Mouse (Mus musculus): ENCODE results near the gene Mrps23. TPM values are rescaled to one million over a fixed set of nuclear protein-coding genes. Genes with fewer than 3 reads are reported as not detected.

The Mrps23 gene
- polyA plus RNA-seq, 1 experiment from 2014 or later: 93.9 TPM

GRCm38 (mm10) chr11:88214881-88215831, 11.0 kb downstream of the Mrps23 start:
- Histone ChIP-seq H3K27ac (peak overlapping the region; percentile 86), H3K4me1 (replicated peaks) (peaks cover 31% of the 10 kb centered on the region), H3K9ac (peak overlapping the region; percentile 14; the same call in 1 of the 2 replicates), H3K27me3 (no peaks in the 10 kb centered on the region), H3K4me2 (peak overlapping the region; percentile 51), H3K36me3 (peaks cover 14% of the 10 kb centered on the region), H3K4me3 (peak overlapping the region; percentile 24), H3K9me3 (replicated peaks) (no peaks in the 10 kb centered on the region)
- WGBS: 38% methylated on average over 21 of the region's 21 CpGs
- peak; percentile 51 for ATAC-seq (replicated peaks; ENCODE audit: insufficient number of reproducible peaks, insufficient read depth, low FRiP score, low read depth)

GRCm38 (mm10) chr11:88216231-88216685, 12.1 kb downstream of the Mrps23 start:
- Histone ChIP-seq H3K9ac (peak overlapping the region; percentile 14), H3K9me3 (replicated peaks) (no peaks in the 10 kb centered on the region), H3K36me3 (peaks cover 3% of the 10 kb centered on the region; the same call in 1 of the 2 replicates), H3K27me3 (no peaks in the 10 kb centered on the region), H3K4me1 (replicated peaks) (peaks cover 31% of the 10 kb centered on the region), H3K4me3 (peak overlapping the region; percentile 24), H3K4me2 (peak overlapping the region; percentile 51), H3K27ac (peak overlapping the region; percentile 86; the same call in 1 of the 2 replicates)
- no peak for ATAC-seq (replicated peaks; ENCODE audit: insufficient number of reproducible peaks, insufficient read depth, low FRiP score, low read depth)
- WGBS: 18% methylated on average over 10 of the region's 10 CpGs

- Histone ChIP-seq H3K9me3 (replicated peaks) (no peaks in the 10 kb centered on the region), H3K4me3 (no peak overlapping the region), H3K4me2 (no peak overlapping the region), H3K27ac (no peak overlapping the region), H3K9ac (no peak overlapping the region), H3K27me3 (no peaks in the 10 kb centered on the region), H3K36me3 (no peaks in the 10 kb centered on the region), H3K4me1 (replicated peaks) (peaks cover 40% of the 10 kb centered on the region)
- WGBS: 56% methylated on average over 6 of the region's 6 CpGs
- no peak for ATAC-seq (replicated peaks; ENCODE audit: insufficient number of reproducible peaks, insufficient read depth, low FRiP score, low read depth)
These were observed 14.0 kb downstream of the Mrps23 start for GRCm38 (mm10) chr11:88218155-88218554.

GRCm38 (mm10) chr11:88218586-88218985, 14.4 kb downstream of the Mrps23 start:
- H3K36me3 ChIP-seq: no peaks in the 10 kb centered on the region
- no peak overlapping the region for H3K27ac ChIP-seq
- WGBS: 52% methylated on average over 7 of the region's 7 CpGs
- ATAC-seq (replicated peaks; ENCODE audit: insufficient number of reproducible peaks, insufficient read depth, low FRiP score, low read depth): no peak
- no peak overlapping the region for H3K9ac ChIP-seq
- no peak overlapping the region for H3K4me3 ChIP-seq
- no peaks in the 10 kb centered on the region for H3K9me3 ChIP-seq (replicated peaks)
- no peak overlapping the region for H3K4me2 ChIP-seq
- peaks cover 40% of the 10 kb centered on the region for H3K4me1 ChIP-seq (replicated peaks)
- no peaks in the 10 kb centered on the region for H3K27me3 ChIP-seq

- H3K9ac ChIP-seq: no peak overlapping the region
- H3K27ac ChIP-seq: no peak overlapping the region
- no peak overlapping the region for H3K4me2 ChIP-seq
- no peaks in the 10 kb centered on the region for H3K27me3 ChIP-seq
- peaks cover 10% of the 10 kb centered on the region; the same call in 1 of the 2 replicates for H3K4me1 ChIP-seq (replicated peaks)
- 82% methylated on average over 15 of the region's 15 CpGs for WGBS
- no peak for ATAC-seq (replicated peaks; ENCODE audit: insufficient number of reproducible peaks, insufficient read depth, low FRiP score, low read depth)
- H3K9me3 ChIP-seq (replicated peaks): no peaks in the 10 kb centered on the region
- H3K4me3 ChIP-seq: no peak overlapping the region
- H3K36me3 ChIP-seq: no peaks in the 10 kb centered on the region
These were observed 17.8 kb downstream of the Mrps23 start for GRCm38 (mm10) chr11:88221929-88222475.

GRCm38 (mm10) chr11:88227001-88227957, 23.1 kb downstream of the Mrps23 start:
- H3K9ac ChIP-seq: no peak overlapping the region
- H3K4me3 ChIP-seq: no peak overlapping the region
- ATAC-seq (replicated peaks; ENCODE audit: insufficient number of reproducible peaks, insufficient read depth, low FRiP score, low read depth): no peak
- 82% methylated on average over 17 of the region's 17 CpGs for WGBS
- no peaks in the 10 kb centered on the region for H3K9me3 ChIP-seq (replicated peaks)
- H3K4me2 ChIP-seq: no peak overlapping the region
- H3K27ac ChIP-seq: no peak overlapping the region
- H3K4me1 ChIP-seq (replicated peaks): peaks cover 6% of the 10 kb centered on the region; the same call in 1 of the 2 replicates
- no peaks in the 10 kb centered on the region for H3K27me3 ChIP-seq
- H3K36me3 ChIP-seq: no peaks in the 10 kb centered on the region

- ATAC-seq (replicated peaks; ENCODE audit: insufficient number of reproducible peaks, insufficient read depth, low FRiP score, low read depth): no peak
- no peaks in the 10 kb centered on the region for H3K27me3 ChIP-seq
- H3K36me3 ChIP-seq: no peaks in the 10 kb centered on the region
- no peak overlapping the region for H3K4me2 ChIP-seq
- peaks cover 16% of the 10 kb centered on the region for H3K4me1 ChIP-seq (replicated peaks)
- 77% methylated on average over 4 of the region's 4 CpGs for WGBS
- no peak overlapping the region for H3K4me3 ChIP-seq
- H3K27ac ChIP-seq: no peak overlapping the region
- H3K9ac ChIP-seq: no peak overlapping the region
- no peaks in the 10 kb centered on the region for H3K9me3 ChIP-seq (replicated peaks)
These were observed 27.1 kb downstream of the Mrps23 start for GRCm38 (mm10) chr11:88231213-88231790.

- Histone ChIP-seq H3K9ac (no peak overlapping the region), H3K27ac (0 out of 2 replicates have a peak overlapping the region, but pooled peaks have one; percentile 12), H3K4me1 (replicated peaks) (peaks cover 16% of the 10 kb centered on the region), H3K27me3 (no peaks in the 10 kb centered on the region), H3K4me3 (no peak overlapping the region), H3K36me3 (no peaks in the 10 kb centered on the region), H3K4me2 (no peak overlapping the region), H3K9me3 (replicated peaks) (no peaks in the 10 kb centered on the region)
- ATAC-seq (replicated peaks; ENCODE audit: insufficient number of reproducible peaks, insufficient read depth, low FRiP score, low read depth): 0 out of 2 replicates have a peak, but pooled peaks have one; percentile 25
- 53% methylated on average over 17 of the region's 17 CpGs for WGBS
These were observed 29.6 kb downstream of the Mrps23 start for GRCm38 (mm10) chr11:88233528-88234427.

- 48% methylated on average over 4 of the region's 4 CpGs for WGBS
- H3K9me3 ChIP-seq (replicated peaks): no peaks in the 10 kb centered on the region
- no peaks in the 10 kb centered on the region for H3K36me3 ChIP-seq
- H3K9ac ChIP-seq: no peak overlapping the region
- H3K4me2 ChIP-seq: no peak overlapping the region
- H3K4me3 ChIP-seq: no peak overlapping the region
- ATAC-seq (replicated peaks; ENCODE audit: insufficient number of reproducible peaks, insufficient read depth, low FRiP score, low read depth): no peak
- H3K4me1 ChIP-seq (replicated peaks): peaks cover 16% of the 10 kb centered on the region
- peak overlapping the region; percentile 54; the same call in 1 of the 2 replicates for H3K27ac ChIP-seq
- no peaks in the 10 kb centered on the region for H3K27me3 ChIP-seq
These were observed 30.6 kb downstream of the Mrps23 start for GRCm38 (mm10) chr11:88234789-88235188.
